Mouse (Mus musculus) neural tube, embryonic 14.5 days (tissue): ENCODE measurements at regions not wholly inside any gene's neighbourhood (a gene's known extent, or its start where the extent isn't known, plus 50 kb on each side); places are given as distances from the start of the nearest gene placed in this dataset.
A peak's percentile ranks its signal among the peaks of the same experiment; 100 is the strongest.

Experiments
- ATAC-seq: fragments of 200-750 bp; cut with Nextera tagmentation; 2 replicates; pipeline ENCODE4 v1.8.0; 2017; ENCODE audit warnings: low read depth, mild to moderate bottlenecking, moderate TSS enrichment, moderate library complexity
- H3K27ac ChIP-seq: fragments of 300-500 bp; sonication (generic); 2 replicates; pipeline ENCODE4 v1.5.1; 2014; ENCODE audit warnings: low read depth, mild to moderate bottlenecking, control low read depth, low read length, moderate library complexity, mixed read lengths
- H3K27me3 ChIP-seq: fragments of 300-500 bp; sonication (generic); 2 replicates; pipeline ENCODE4 v1.6.1; 2014; ENCODE audit warnings: low read length; ENCODE audit not compliant: control insufficient read depth, insufficient read depth
- H3K36me3 ChIP-seq: fragments of 300-500 bp; sonication (generic); 2 replicates; pipeline ENCODE4 v1.6.1; 2014; ENCODE audit warnings: low read length, mixed read lengths; ENCODE audit not compliant: control insufficient read depth, insufficient read depth
- H3K4me1 ChIP-seq: fragments of 300-500 bp; sonication (generic); 2 replicates; pipeline ENCODE4 v1.6.1; 2014; ENCODE audit warnings: low read length; ENCODE audit not compliant: control insufficient read depth, insufficient read depth
- H3K4me2 ChIP-seq: fragments of 300-500 bp; sonication (generic); 2 replicates; pipeline ENCODE4 v1.6.1; 2014; ENCODE audit warnings: mild to moderate bottlenecking, low read depth, low read length, control low read depth
- H3K4me3 ChIP-seq: fragments of 300-500 bp; sonication (generic); 2 replicates; pipeline ENCODE4 v1.5.1; 2014; ENCODE audit warnings: low read depth, low read length, control low read depth, mixed read lengths
- H3K9ac ChIP-seq: fragments of 300-500 bp; sonication (generic); replicated peaks from 2 replicates; pipeline ENCODE4 v1.6.1; 2014; ENCODE audit warnings: low read depth, mild to moderate bottlenecking, control low read depth, low read length, mixed read lengths
- H3K9me3 ChIP-seq: fragments of 300-500 bp; sonication (generic); 2 replicates; pipeline ENCODE4 v1.6.1; 2016; ENCODE audit warnings: low read length; ENCODE audit not compliant: control insufficient read depth
- WGBS: fragments of 180-500 bp; shearing (Covaris S2); extraction: QIAGEN DNeasy Blood & Tissue Kit; methylation state at CpG from one replicate; pipeline ENCODE4 v1.1.7; 2014; 5-methylcytosine and 5-hydroxymethylcytosine counted together

DNA sequence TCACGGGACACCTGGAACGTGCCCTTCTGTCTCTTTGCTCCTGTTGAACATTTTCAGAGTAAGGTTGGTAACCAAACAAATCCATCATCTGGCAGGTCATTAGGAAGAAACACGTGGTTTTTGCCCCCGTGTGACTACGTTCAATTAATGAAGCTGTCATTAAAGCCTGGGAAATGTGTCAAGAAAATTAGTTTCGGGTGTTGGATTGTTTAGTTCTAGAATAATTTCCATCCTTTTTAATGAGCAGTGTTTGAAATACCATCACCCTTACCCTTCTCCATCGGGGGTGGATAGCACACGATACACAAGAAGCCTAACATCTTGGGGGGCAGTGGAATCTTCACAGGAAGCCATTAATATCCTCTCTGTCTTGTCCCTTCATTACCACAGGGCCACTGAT, 107.7 kb downstream of the Far1 start:
- 40% methylated on average over 8 of the region's 8 CpGs for WGBS
- Histone ChIP-seq H3K27ac (peak overlapping the region; percentile 45; the same call in 1 of the 2 replicates), H3K4me3 (no peak overlapping the region), H3K4me1 (peaks cover 6% of the 10 kb centered on the region; the same call in 1 of the 2 replicates), H3K4me2 (no peak overlapping the region), H3K27me3 (no peaks in the 10 kb centered on the region), H3K36me3 (no peaks in the 10 kb centered on the region), H3K9ac (no peak overlapping the region), H3K9me3 (no peaks in the 10 kb centered on the region)
- ATAC-seq: 0 out of 2 replicates have a peak, but pooled peaks have one; percentile 24

DNA sequence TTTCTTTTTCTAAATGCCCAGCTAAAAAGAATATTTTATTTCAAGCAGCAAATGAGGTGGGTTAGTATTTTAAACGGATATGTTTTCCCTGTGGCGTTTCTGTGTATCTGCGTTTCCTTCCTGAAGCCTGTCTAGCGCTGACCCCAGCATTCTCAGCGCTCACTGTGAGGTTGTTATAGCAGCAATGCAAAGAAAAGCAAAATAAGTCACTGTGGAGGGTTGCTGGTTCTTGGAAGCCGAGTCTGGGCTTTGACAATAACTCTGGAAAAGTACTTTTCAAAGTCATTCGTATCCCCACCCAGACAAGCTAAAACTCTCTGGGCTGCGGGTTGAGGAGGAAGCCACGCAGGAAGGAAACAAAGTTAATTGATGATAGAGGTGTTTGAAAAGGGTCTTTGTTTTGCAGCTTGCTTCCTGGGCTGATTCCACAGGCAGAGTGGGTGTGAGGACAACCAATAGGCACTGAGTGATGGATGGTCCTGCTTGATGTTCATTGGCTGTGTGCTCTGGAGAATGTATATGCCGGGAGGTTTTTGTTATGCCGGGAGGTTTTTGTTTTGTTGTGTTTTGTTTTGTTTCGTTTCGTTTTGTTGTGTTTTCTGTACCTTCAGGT, 108.4 kb downstream of the Far1 start:
- Histone ChIP-seq H3K27ac (no peak overlapping the region), H3K4me1 (peaks cover 6% of the 10 kb centered on the region; the same call in 1 of the 2 replicates), H3K9me3 (no peaks in the 10 kb centered on the region), H3K9ac (no peak overlapping the region), H3K36me3 (no peaks in the 10 kb centered on the region), H3K4me3 (no peak overlapping the region), H3K27me3 (no peaks in the 10 kb centered on the region), H3K4me2 (no peak overlapping the region)
- WGBS: 28% methylated on average over 13 of the region's 13 CpGs
- peak; percentile 78 for ATAC-seq

DNA sequence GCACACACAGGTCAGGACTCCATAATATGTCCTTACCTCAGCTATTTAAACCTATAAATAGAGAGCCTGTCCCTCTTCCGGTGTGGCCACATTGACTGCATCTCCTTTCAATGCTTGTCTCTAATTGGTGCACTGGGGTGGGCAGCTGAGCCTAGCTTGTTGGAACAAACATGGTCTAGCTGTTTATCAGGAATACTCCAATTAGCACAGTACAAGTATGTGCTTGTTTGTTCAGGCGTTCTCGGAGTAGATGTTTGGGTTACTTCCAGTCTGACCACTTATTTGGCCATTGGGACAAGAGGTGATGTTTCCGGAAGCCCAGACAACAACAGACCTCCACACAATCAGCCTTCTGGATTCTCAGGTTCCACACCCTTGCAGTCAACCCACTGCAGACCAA, 109.7 kb downstream of the Far1 start:
- H3K27me3 ChIP-seq: no peaks in the 10 kb centered on the region
- H3K36me3 ChIP-seq: no peaks in the 10 kb centered on the region
- no peak for ATAC-seq
- H3K9ac ChIP-seq: no peak overlapping the region
- no peak overlapping the region for H3K4me3 ChIP-seq
- H3K4me1 ChIP-seq: peaks cover 6% of the 10 kb centered on the region; the same call in 1 of the 2 replicates
- no peaks in the 10 kb centered on the region for H3K9me3 ChIP-seq
- 87% methylated on average over 4 of the region's 4 CpGs for WGBS
- no peak overlapping the region for H3K27ac ChIP-seq
- H3K4me2 ChIP-seq: no peak overlapping the region

DNA sequence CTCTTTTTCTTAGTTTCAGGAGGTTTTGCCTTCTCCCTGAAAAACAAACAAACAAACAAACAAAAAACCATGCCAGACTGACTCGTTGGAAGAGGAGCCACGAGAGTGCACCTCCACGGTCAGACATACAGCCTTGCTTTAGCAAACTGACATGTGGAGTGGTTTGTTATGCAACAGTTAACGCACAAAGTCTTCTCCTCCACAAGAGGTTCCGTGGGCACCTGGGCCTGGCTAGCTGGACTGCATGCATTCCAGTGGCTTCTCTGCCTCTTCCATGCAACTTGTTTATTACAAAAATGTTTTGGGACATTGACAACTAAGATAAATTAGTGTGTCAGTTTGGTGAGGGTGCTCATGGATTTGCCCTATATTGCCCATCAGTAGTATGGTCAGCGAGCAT, 110.3 kb downstream of the Far1 start:
- no peak overlapping the region for H3K27ac ChIP-seq
- no peaks in the 10 kb centered on the region for H3K36me3 ChIP-seq
- no peaks in the 10 kb centered on the region for H3K27me3 ChIP-seq
- 93% methylated on average over 6 of the region's 6 CpGs for WGBS
- no peak for ATAC-seq
- no peak overlapping the region for H3K4me3 ChIP-seq
- H3K4me1 ChIP-seq: peaks cover 6% of the 10 kb centered on the region; the same call in 1 of the 2 replicates
- no peak overlapping the region for H3K4me2 ChIP-seq
- no peaks in the 10 kb centered on the region for H3K9me3 ChIP-seq
- no peak overlapping the region for H3K9ac ChIP-seq

DNA sequence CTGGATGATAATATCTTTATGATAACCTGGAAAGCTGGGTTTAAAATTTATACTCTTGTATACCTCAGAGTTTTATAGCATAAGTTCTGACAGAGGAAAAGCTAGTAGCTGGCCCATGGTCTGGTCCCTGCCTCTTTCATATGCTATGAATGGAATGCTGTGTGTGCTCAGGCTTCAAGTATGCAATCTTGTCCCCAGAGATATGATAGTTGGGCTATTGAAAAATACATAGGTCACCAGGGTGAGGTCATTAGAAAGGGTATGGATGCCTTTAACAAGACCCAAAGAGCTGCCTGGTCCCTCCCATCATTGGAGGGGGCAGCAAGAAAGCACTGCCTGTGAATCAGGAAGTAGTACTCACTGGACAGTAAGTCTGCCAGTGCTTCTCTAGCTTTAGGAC, 113.1 kb downstream of the Far1 start:
- H3K9me3 ChIP-seq: no peaks in the 10 kb centered on the region
- H3K27me3 ChIP-seq: no peaks in the 10 kb centered on the region
- H3K4me1 ChIP-seq: peaks cover 2% of the 10 kb centered on the region; the same call in 1 of the 2 replicates
- no peak overlapping the region for H3K9ac ChIP-seq
- ATAC-seq: no peak
- H3K27ac ChIP-seq: no peak overlapping the region
- H3K36me3 ChIP-seq: no peaks in the 10 kb centered on the region
- H3K4me3 ChIP-seq: no peak overlapping the region
- no peak overlapping the region for H3K4me2 ChIP-seq

DNA sequence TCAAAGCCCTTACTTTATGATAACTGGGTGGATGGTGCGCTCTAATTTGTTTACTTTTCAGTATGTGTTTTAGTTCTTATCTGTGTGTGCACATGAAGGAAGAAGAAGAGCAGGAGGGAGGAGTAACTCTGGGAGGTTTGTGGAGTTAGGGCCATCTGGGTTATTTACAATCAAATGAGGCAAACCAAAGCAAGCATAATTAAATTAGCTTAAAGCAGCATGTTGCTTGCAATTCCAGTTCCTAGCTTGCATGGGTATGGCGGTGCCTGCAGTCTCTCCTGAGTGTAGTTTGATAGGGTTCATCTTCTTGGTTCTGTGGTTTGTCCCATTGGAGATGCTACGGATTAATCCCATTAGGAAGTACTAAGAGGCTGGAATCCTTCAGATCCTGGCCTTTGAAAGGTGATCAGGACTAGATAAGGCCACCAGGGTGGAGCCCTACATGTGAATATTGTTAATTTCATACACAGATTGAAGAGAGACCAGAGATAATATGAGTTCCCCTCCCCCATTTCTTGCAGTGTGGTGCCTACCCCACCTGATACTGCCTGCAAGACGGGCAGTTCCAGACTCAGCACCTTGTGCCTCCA, 123.5 kb downstream of the Far1 start:
- Histone ChIP-seq H3K9ac (no peak overlapping the region), H3K4me2 (no peak overlapping the region), H3K4me1 (no peaks in the 10 kb centered on the region), H3K9me3 (no peaks in the 10 kb centered on the region), H3K4me3 (no peak overlapping the region), H3K27me3 (no peaks in the 10 kb centered on the region), H3K27ac (no peak overlapping the region), H3K36me3 (no peaks in the 10 kb centered on the region)
- ATAC-seq: no peak
- 79% methylated on average over 4 of the region's 4 CpGs for WGBS

DNA sequence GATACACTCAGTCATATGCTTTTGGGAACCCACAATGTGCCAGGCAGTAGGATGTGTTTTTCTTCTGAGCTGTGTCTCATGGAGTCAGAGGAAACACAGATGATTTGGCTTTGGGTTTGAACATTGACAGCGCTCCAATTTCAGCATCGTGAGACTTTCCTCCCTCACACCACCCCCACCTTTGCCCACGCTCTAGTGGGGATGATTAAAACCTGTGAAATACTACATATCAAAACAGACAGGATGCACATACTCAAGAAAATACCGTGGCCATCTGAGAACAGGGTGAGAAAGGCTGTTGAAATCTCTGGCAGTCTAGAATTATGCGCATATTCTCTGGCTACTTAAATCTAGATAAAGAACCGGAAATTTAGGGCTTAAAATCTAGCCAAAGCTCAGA, 124.5 kb downstream of the Far1 start:
- ATAC-seq: no peak
- Histone ChIP-seq H3K4me3 (no peak overlapping the region), H3K4me2 (no peak overlapping the region), H3K27me3 (no peaks in the 10 kb centered on the region), H3K27ac (no peak overlapping the region), H3K9me3 (no peaks in the 10 kb centered on the region), H3K36me3 (no peaks in the 10 kb centered on the region), H3K9ac (no peak overlapping the region), H3K4me1 (no peaks in the 10 kb centered on the region)
- 58% methylated on average over 6 of the region's 6 CpGs for WGBS

DNA sequence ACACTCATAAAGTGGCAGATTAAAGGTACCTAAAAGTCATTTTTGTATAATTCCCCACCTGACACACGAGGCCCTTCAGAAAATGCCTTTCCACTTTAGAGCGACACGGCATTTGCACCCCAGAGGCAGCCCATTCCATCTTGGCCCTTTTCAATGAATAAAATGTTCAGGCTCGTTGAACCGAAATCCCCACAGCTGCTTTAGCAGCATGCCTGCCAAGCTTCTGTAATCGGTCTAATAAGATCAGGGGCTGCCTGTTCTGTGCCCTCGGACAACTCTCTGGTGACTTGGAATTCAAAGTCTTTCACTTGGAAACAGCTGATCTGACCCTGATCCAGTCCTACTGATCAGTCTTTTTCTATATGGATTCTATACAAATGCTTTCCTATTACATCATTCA, 123.3 kb upstream of the Spon1 start:
- no peaks in the 10 kb centered on the region for H3K4me1 ChIP-seq
- ATAC-seq: no peak
- no peak overlapping the region for H3K9ac ChIP-seq
- WGBS: 54% methylated on average over 7 of the region's 7 CpGs
- no peak overlapping the region for H3K4me3 ChIP-seq
- H3K27me3 ChIP-seq: no peaks in the 10 kb centered on the region
- H3K9me3 ChIP-seq: no peaks in the 10 kb centered on the region
- no peak overlapping the region for H3K4me2 ChIP-seq
- no peaks in the 10 kb centered on the region for H3K36me3 ChIP-seq
- H3K27ac ChIP-seq: no peak overlapping the region

DNA sequence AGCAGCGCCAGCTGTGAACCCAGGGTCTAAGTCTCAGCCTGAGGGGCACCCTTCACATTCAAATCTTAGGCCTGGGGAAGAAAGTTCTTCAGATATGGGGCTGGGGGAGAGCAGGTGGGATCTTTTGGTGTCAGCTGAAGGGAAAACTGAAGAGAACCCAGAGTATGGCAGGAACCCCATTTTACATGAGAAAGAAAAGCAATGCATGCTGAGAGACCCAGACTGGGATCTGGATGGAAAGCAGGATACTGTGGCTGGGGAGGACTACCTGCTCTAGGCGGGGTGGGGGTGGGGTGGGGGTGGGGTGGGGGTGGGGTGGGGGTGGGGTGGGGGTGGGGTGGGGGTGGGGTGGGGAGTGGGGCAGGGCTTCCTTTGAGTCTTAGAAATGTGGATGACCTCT, 115.2 kb upstream of the Spon1 start:
- no peaks in the 10 kb centered on the region for H3K27me3 ChIP-seq
- no peak overlapping the region for H3K4me2 ChIP-seq
- ATAC-seq: no peak
- H3K4me3 ChIP-seq: no peak overlapping the region
- no peaks in the 10 kb centered on the region for H3K36me3 ChIP-seq
- no peaks in the 10 kb centered on the region for H3K4me1 ChIP-seq
- H3K9me3 ChIP-seq: no peaks in the 10 kb centered on the region
- no peak overlapping the region for H3K27ac ChIP-seq
- H3K9ac ChIP-seq: no peak overlapping the region
- 83% methylated on average over 1 of the region's 2 CpGs for WGBS
